Mouse (Mus musculus) lung, adult 2 months (tissue): ENCODE data around the gene Il22ra2. TPM values are rescaled to one million over a fixed set of nuclear protein-coding genes. Genes with fewer than 3 reads are reported as not detected.

ENCODE experiments used
- DNase-seq: peaks from one replicate; pipeline ENCODE4 v3.0.0; 2022
- H3K4me1 ChIP-seq: fragments of 200-500 bp; 2 replicates; pipeline ENCODE4 v1.6.1; 2011; ENCODE audit warnings: low read length; ENCODE audit not compliant: control insufficient read depth, insufficient read depth
- H3K4me3 ChIP-seq: fragments of 200-500 bp; replicated peaks from 2 replicates; pipeline ENCODE3; 2011; ENCODE audit warnings: low read depth, mild to moderate bottlenecking, control low read depth, low read length; ENCODE audit errors: extremely low read depth
- CTCF ChIP-seq: fragments of 200-500 bp; IDR thresholded peaks from 2 replicates; pipeline ENCODE4 v1.5.1; 2011; ENCODE audit warnings: mild to moderate bottlenecking, low read length, control low read depth; ENCODE audit not compliant: insufficient read depth
- POLR2A ChIP-seq: fragments of 200-500 bp; IDR thresholded peaks from 2 replicates; pipeline ENCODE4 v1.6.1; 2011; ENCODE audit warnings: low read depth, mild to moderate bottlenecking, control low read depth, low read length, borderline replicate concordance; ENCODE audit errors: extremely low read depth
- whole genome bisulfite sequencing: fragments of 180-500 bp; shearing (Covaris S2); methylation state at CpG from one replicate; pipeline ENCODE4 v1.1.7; 2018; 5-methylcytosine and 5-hydroxymethylcytosine counted together
- polyA plus RNA-seq: library from polyadenylated mRNA; depleted of rRNA; stranded (reverse); fragments of >200 nt; gene quantifications from 2 replicates; pipeline ENCODE4 v1.2.3, GENCODE M21; 2012; rRNA removed

Il22ra2 gene
- polyA plus RNA-seq, 1 experiment = 0.43 TPM

GRCm38 (mm10) chr10:19631616-19632195, 9.9 kb downstream of the Il22ra2 start:
- 28% methylated on average over 13 of the region's 13 CpGs for whole genome bisulfite sequencing
- Histone ChIP-seq H3K4me3 (no peak overlapping the region), H3K4me1 (peaks cover 4% of the 10 kb centered on the region)
- no peak for TF ChIP-seq CTCF
- TF ChIP-seq POLR2A = no peak
- DNase-seq = no peak

- 82% methylated on average over 5 of the region's 5 CpGs for WGBS
- TF ChIP-seq CTCF = no peak
- TF ChIP-seq POLR2A = no peak
- no peak for DNase-seq
- no peak overlapping the region for H3K4me3 ChIP-seq
- H3K4me1 ChIP-seq = no peaks in the 10 kb centered on the region
These were observed 17.1 kb downstream of the Il22ra2 start for GRCm38 (mm10) chr10:19638851-19639250.

- H3K4me1 ChIP-seq = no peaks in the 10 kb centered on the region
- H3K4me3 ChIP-seq = no peak overlapping the region
- 100% methylated on average over 1 of the region's 1 CpGs for WGBS
- TF ChIP-seq POLR2A = no peak
- TF ChIP-seq CTCF = no peak
- DNase-seq = no peak
These were observed 17.8 kb downstream of the Il22ra2 start for GRCm38 (mm10) chr10:19639630-19640029.

- no peak overlapping the region for H3K4me3 ChIP-seq
- TF ChIP-seq CTCF (no peak), POLR2A (no peak)
- no peak for DNase-seq
- WGBS = 92% methylated on average over 2 of the region's 2 CpGs
- H3K4me1 ChIP-seq = no peaks in the 10 kb centered on the region
These were observed 23.3 kb downstream of the Il22ra2 start for GRCm38 (mm10) chr10:19645119-19645518.

- no peak overlapping the region for H3K4me3 ChIP-seq
- H3K4me1 ChIP-seq = no peaks in the 10 kb centered on the region
- WGBS = 78% methylated on average over 9 of the region's 9 CpGs
- no peak for DNase-seq
- TF ChIP-seq CTCF (no peak), POLR2A (no peak)
These were observed 35.6 kb downstream of the Il22ra2 start for GRCm38 (mm10) chr10:19657426-19657825.

GRCm38 (mm10) chr10:19659953-19660352, 38.2 kb downstream of the Il22ra2 start:
- TF ChIP-seq CTCF = no peak
- no peak for TF ChIP-seq POLR2A
- H3K4me3 ChIP-seq = no peak overlapping the region
- DNase-seq = no peak
- no peaks in the 10 kb centered on the region for H3K4me1 ChIP-seq
- WGBS = 71% methylated on average over 5 of the region's 5 CpGs

GRCm38 (mm10) chr10:19668973-19669372, 47.2 kb downstream of the Il22ra2 start:
- WGBS = 72% methylated on average over 5 of the region's 5 CpGs
- no peak for TF ChIP-seq CTCF
- no peak for TF ChIP-seq POLR2A
- no peaks in the 10 kb centered on the region for H3K4me1 ChIP-seq
- H3K4me3 ChIP-seq = no peak overlapping the region
- no peak for DNase-seq

- Histone ChIP-seq H3K4me3 (no peak overlapping the region), H3K4me1 (no peaks in the 10 kb centered on the region)
- no peak for DNase-seq
- TF ChIP-seq CTCF (no peak), POLR2A (no peak)
These were observed 50.2 kb downstream of the Il22ra2 start for GRCm38 (mm10) chr10:19672015-19672414.

- Histone ChIP-seq H3K4me3 (no peak overlapping the region), H3K4me1 (no peaks in the 10 kb centered on the region)
- 45% methylated on average over 1 of the region's 1 CpGs for WGBS
- peak; percentile 29; the same call in 1 of the 2 replicates for TF ChIP-seq CTCF
- TF ChIP-seq POLR2A = no peak
- DNase-seq = no peak
These were observed 51.3 kb downstream of the Il22ra2 start for GRCm38 (mm10) chr10:19673146-19673545.

Other genes with a start within 250 kb of the Il22ra2 start
- 53.1 and 72.3 TPM in 2 replicates for gene Ifngr1, start 30.0 kb upstream of the Il22ra2 start, polyA plus RNA-seq
- 0.13 TPM in 1 of 2 replicates, not detected in the other for gene Il20ra, start 90.6 kb downstream of the Il22ra2 start, polyA plus RNA-seq
- 0.95 and 1.6 TPM in 2 replicates for gene Slc35d3, start 229.5 kb downstream of the Il22ra2 start, polyA plus RNA-seq